Mouse (Mus musculus): ENCODE data around the gene Brca1.
"Not testable (repeated sequence)": the region's sequence is repeated elsewhere in the genome, so short reads cannot be mapped to it uniquely, and the experiment has no call there.

Gene Brca1

GRCm38 (mm10) chr11:101543533-101543932, 8.2 kb downstream of the Brca1 start:
- no peak for DNase-seq (ENCODE audit: low spot score in 2 of 2)

- DNase-seq (ENCODE audit: low spot score in 2 of 2) = no peak
Observed at GRCm38 (mm10) chr11:101526686-101527085, 25.1 kb downstream of the Brca1 start.

DNA sequence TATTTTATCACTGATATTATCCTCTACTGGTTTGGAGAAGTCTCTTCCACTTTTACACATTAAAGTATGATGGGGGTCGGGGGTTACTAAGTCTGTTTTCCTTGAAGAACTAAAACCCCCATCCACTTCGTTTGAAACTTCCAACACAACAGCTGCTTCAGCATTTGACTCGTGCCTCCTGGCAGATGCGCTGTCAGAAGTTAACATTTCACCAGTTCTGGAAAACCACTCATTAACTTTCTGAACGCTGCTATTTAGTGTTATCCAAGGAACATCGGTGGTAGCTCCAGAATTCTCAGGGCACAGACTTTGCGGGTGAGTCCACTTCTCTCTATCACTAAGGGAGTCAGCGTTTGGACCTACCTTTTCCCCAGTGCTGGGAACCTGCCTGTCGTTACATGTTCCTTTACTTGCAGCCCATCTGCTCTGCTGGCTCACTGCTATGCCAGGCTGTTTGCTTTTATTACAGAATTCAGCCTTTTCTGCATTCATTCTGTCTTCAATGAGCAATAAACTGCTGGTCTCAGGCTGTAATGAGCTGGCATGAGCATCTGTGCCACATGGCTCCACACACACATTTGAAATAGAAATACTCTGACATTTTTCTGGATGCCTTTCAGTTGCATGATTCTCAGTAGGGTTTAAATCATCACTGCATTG, 25.7 kb downstream of the Brca1 start:
- DNase-seq (ENCODE audit: low spot score in 2 of 2) = peak in 1 of 2 experiments; percentile 31

DNA sequence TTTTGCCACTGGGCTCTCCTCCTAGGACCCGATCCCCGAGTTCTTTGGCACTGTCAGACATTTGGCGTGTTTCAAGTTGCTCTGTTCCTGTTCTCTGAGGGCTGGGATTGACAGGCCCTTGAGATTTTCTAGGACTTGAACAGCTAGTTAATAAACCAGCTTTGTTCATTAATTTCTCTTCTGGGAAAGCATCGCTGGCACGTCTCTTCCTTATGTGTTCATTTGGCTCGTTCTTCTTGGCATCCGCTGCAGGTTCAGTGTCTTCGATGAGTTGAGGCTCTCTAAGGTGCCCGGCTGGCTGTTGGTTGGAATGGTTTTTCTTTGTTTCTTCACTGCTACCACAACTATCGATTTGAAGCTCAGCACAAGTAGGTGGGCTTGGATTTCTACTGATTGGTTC, 26.7 kb downstream of the Brca1 start:
- DNase-seq (ENCODE audit: low spot score in 2 of 2) = no peak

DNA sequence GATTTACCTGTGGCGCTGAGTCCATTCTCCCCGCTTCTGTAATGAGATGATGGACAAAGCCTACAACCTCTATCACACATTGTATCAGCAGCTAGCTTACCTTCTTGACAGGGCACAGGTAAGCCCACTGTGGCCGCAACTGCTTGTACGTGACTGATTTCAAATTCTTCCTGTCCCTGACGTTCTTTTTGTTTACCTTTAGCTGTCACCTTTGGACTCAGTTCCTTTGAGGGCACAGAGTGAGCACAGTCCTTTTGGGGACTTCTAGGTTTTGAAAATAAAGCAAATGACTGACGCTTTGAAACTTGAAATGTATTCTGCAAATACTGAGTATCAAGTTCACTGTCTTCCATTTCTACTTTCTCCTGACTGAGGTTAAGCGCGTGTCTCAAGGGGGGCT, 27.3 kb downstream of the Brca1 start:
- DNase-seq (ENCODE audit: low spot score in 2 of 2) = no peak

GRCm38 (mm10) chr11:101519364-101519763, 32.4 kb downstream of the Brca1 start:
- DNase-seq (ENCODE audit: low spot score in 2 of 2) = no peak

GRCm38 (mm10) chr11:101518937-101519336, 32.8 kb downstream of the Brca1 start:
- peak in 1 of 2 experiments; percentile 17 for DNase-seq (ENCODE audit: low spot score in 2 of 2)

DNA sequence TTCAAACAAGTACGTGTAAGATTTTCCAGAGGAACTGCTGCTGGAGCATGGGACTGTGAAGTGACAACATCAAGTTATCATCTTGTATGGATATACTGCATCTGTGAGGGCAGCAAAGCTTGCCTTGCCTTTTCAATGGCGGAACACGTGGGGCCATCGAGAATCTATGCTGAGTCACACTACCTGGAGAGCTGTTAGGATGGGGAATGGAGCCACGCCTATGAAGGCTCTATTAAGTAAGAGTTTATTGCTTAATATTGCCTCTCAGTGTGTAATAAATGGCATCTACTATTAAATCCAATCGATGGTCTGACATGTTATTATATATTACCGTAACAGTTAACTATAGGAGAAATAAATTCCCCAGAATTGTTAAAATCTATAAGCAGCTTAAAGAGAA, 44.7 kb downstream of the Brca1 start:
- DNase-seq (ENCODE audit: low spot score in 2 of 2) = no peak

DNA sequence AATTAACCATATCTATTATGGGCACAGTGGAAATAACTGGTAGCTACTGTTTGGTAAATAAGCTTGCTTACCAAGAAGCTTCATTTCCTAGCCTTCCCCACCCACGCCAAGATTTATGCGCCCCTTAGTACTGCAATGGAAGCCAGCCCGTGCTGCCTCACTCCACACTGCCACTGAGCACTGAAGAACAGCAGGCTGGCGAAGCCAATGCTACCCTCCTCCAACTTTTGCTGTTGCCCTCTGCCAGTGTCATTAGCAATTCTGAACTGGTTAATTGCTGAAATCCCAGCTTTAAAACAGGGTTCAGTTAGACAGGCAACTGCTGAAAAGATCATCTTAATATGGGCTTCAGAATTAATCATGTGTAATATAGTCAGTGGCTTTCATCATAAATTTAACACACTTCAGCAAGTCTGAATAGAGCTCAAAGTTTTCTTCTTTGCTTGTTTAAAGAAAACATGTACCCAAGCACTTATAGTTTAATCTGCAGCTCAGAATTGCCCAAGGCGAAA, 45.4 kb downstream of the Brca1 start:
- no peak for DNase-seq (ENCODE audit: low spot score in 2 of 2)

- DNase-seq (ENCODE audit: low spot score in 2 of 2) = no peak
Observed at GRCm38 (mm10) chr11:101486126-101486525, 65.6 kb downstream of the Brca1 start.

- no peak for DNase-seq (ENCODE audit: low spot score in 2 of 2)
Observed at GRCm38 (mm10) chr11:101485509-101486028, 66.2 kb downstream of the Brca1 start.

DNA sequence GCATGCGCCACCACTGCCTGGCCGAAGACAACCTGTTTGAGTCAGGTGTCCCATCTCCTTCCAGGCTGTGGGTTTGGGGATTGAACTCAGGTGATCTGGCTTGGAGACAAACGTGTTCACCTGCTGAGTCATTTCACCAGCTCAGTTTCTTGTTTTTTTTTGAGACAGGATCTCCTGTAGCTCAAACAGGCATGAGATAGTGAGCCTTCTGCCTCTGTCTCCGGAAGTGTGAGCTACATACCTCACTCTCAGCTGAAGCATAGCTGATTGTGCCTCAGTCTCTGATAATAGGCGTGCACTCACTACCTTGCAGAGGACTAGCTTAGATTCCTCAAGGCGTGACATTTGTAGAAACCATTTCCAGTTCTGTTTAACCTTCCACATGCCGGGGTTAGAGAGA, 66.9 kb downstream of the Brca1 start:
- no peak for DNase-seq (ENCODE audit: low spot score in 2 of 2)

GRCm38 (mm10) chr11:101484245-101484644, 67.5 kb downstream of the Brca1 start:
- no peak for DNase-seq (ENCODE audit: low spot score in 2 of 2)

- no peak for DNase-seq (ENCODE audit: low spot score in 2 of 2)
Observed at GRCm38 (mm10) chr11:101483804-101484203, 68.0 kb downstream of the Brca1 start.

- no peak for DNase-seq (ENCODE audit: low spot score in 2 of 2)
Observed at GRCm38 (mm10) chr11:101480912-101481311, 70.8 kb downstream of the Brca1 start.

DNA sequence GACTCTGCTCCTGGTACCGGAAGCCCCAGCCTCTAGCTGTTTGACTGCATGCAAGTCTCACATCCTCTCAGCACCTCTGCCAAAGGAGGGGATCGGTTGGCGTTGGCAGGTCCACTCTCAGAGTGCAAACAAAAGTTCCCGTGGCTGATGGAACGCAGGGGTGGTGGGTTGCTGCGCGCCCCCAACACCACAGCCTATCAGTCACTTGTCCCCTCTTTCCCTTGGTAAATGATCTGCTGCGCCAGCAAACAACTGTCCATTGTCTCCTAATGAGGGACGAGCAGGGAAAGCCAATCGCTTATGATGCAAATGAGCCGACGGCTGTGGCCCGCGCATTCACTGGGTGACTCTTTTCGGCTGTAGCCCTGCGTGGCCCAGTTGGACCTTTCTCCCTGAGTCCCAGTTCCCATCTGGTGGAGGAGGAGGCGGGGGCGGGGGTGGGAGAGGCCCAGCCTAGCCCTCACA, 72.6 kb downstream of the Brca1 start:
- DNase-seq (ENCODE audit: low spot score in 2 of 2) = peak in 1 of 2 experiments; percentile 24

DNA sequence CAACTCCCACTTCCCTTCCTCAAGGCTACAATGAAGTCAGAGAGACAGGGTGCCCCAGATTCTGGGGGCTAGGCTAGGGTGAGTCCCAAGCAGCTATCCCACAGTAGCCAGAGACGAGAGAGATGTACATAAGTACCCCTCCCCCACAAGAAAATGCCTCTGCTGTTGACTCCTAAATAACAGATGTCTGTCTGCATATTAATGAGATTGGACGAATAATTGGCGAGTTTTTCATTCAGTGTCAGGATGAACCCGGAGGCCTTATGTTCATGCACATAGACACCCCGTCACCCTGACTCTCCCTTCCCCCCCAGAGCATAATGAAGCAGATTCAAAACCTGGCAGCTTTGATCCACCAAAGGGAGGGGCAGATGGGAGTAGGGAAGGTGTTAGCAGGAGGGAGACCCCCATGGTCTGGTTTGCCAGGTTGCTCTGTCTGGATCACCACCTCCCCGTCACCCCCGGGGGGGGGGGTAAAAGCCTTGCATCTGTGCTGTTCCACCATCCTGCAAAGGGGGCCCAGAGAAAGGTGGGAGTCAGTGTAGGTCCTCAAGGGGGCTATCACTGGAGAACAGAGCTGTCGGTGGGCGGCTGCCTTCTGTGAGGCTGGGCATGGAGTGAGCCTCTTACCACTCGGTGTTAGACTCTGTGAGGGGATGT, 74.1 kb downstream of the Brca1 start:
- no peak for DNase-seq (ENCODE audit: low spot score in 2 of 2)

GRCm38 (mm10) chr11:101477194-101477551, 74.6 kb downstream of the Brca1 start:
- DNase-seq (ENCODE audit: low spot score in 2 of 2) = no peak

- not testable (repeated sequence) for DNase-seq (ENCODE audit: low spot score in 2 of 2)
Observed at GRCm38 (mm10) chr11:101476361-101476760, 75.4 kb downstream of the Brca1 start.

GRCm38 (mm10) chr11:101474298-101474697, 77.5 kb downstream of the Brca1 start:
- no peak for DNase-seq (ENCODE audit: low spot score in 2 of 2)

GRCm38 (mm10) chr11:101473686-101474085, 78.1 kb downstream of the Brca1 start:
- DNase-seq (ENCODE audit: low spot score in 2 of 2) = not testable (repeated sequence)

DNA sequence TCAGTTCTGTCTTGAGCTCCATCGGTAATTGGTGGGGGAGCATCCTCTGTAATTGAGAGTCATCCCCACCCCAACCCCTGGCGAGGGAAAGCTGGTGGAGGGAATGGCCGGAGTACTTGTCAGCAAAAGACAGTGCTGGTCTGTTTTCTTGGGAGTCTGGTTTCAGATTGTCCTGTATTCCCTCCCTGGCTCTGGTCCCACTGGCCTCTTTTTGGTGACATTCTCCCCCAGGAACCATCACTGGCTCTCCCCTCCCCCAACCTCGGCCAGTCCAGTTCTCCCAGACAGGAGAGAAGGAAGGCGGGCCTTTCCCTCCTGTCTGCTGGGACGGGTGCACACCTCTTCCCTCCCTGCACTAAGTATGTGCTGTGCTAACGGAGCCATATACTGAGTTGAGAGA, 79.4 kb downstream of the Brca1 start:
- DNase-seq (ENCODE audit: low spot score in 2 of 2) = no peak

DNA sequence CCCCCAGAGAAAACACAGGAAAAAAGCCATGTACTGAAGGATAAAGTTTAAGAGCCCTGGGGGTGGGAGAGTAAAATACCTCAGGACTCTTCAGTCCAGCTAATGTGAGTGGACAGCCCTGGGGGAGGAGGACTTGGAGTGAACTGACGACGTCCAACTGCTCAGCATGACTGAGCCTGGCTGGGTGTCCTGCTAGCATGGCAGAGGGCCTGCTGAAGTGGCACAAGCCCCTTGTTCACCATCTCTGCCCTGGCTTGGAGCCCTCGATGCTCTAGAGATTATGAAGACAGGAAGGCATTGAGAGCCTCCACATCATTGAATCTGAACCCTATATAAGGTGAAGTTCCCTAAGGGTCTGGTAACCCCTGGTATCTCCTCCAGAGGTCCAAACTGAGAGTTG, 79.8 kb downstream of the Brca1 start:
- no peak for DNase-seq (ENCODE audit: low spot score in 2 of 2)

Measured in left cerebral cortex, adult 9 months (tissue).